Mouse (Mus musculus) MEL (cell line): ENCODE data around the gene Tcap. TPM values are rescaled to one million over a fixed set of nuclear protein-coding genes. Genes with fewer than 3 reads are reported as not detected.

Experiments
- DNase-seq: peaks from one replicate; pipeline ENCODE4 v3.0.0; 2011; ENCODE audit warnings: low read depth, low spot score
- H3K27ac ChIP-seq: 2 replicates; pipeline ENCODE4 v1.5.1; 2012; ENCODE audit warnings: low read depth, mild to moderate bottlenecking, control low read depth, low read length, moderate library complexity; ENCODE audit not compliant: control insufficient read depth
- H3K27me3 ChIP-seq, 2 experiments: fragments of 150-350 bp in 1 of 2; sonication (generic) in 1 of 2; 2 replicates each; pipeline ENCODE4 v1.6.1; 2012; ENCODE audit warnings: low read length in 2 of 2, mild to moderate bottlenecking in 2 of 2, improper control_type of control experiment in 1 of 2, moderate library complexity in 1 of 2; ENCODE audit not compliant: insufficient read depth in 2 of 2, control insufficient read depth in 1 of 2
- H3K36me3 ChIP-seq, 2 experiments: 2 replicates each; pipeline ENCODE4 v1.6.1; 2012 to 2014; ENCODE audit warnings: low read length in 2 of 2, improper control_type of control experiment in 1 of 2, inconsistent platforms in 1 of 2, mild to moderate bottlenecking in 1 of 2; ENCODE audit not compliant: insufficient read depth in 2 of 2, control insufficient read depth in 1 of 2
- H3K4me1 ChIP-seq, 2 experiments: fragments of 150-350 bp in 1 of 2; sonication (generic) in 1 of 2; 2 replicates each; pipeline ENCODE4 v1.6.1; 2012; ENCODE audit warnings: low read length in 2 of 2, improper control_type of control experiment in 1 of 2, mild to moderate bottlenecking in 1 of 2; ENCODE audit not compliant: insufficient read depth in 2 of 2, control insufficient read depth in 1 of 2
- H3K4me3 ChIP-seq, 2 experiments: fragments of 150-350 bp in 1 of 2; sonication (generic) in 1 of 2; 2 replicates each; pipeline ENCODE4 v1.5.1; 2012; ENCODE audit warnings: low read depth in 2 of 2, low read length in 2 of 2, mild to moderate bottlenecking in 2 of 2, moderate library complexity in 2 of 2, control low read depth in 1 of 2, improper control_type of control experiment in 1 of 2; ENCODE audit not compliant: control insufficient read depth in 1 of 2, insufficient read depth in 1 of 2
- H3K79me2 ChIP-seq: 2 replicates; pipeline ENCODE4 v1.6.1; 2012; ENCODE audit warnings: mild to moderate bottlenecking, low read length, moderate library complexity; ENCODE audit not compliant: control insufficient read depth, poor library complexity, insufficient read depth
- H3K9ac ChIP-seq: 2 replicates; pipeline ENCODE4 v1.6.1; 2012; ENCODE audit warnings: low read depth, mild to moderate bottlenecking, control low read depth, low read length, moderate library complexity; ENCODE audit not compliant: control insufficient read depth, poor library complexity, severe bottlenecking
- H3K9me3 ChIP-seq: fragments of 150-350 bp; sonication (generic); replicated peaks from 2 replicates; pipeline ENCODE4 v1.6.1; 2012; ENCODE audit warnings: mild to moderate bottlenecking, low read length, improper control_type of control experiment, moderate library complexity; ENCODE audit not compliant: insufficient read depth
- CHD1 ChIP-seq: IDR thresholded peaks from 2 replicates; pipeline ENCODE4 v1.6.1; 2012; ENCODE audit warnings: low read depth, mild to moderate bottlenecking, inconsistent platforms, low read length, improper control_type of control experiment
- E2F4 ChIP-seq: IDR thresholded peaks from 2 replicates; pipeline ENCODE4 v1.6.1; 2011; ENCODE audit warnings: low read depth, low read length, improper control_type of control experiment, borderline replicate concordance
- EP300 ChIP-seq, 2 experiments: IDR thresholded peaks; 2 replicates each; pipeline ENCODE4 v1.6.1; 2011; ENCODE audit warnings: improper control_type of control experiment in 2 of 2, low read length in 2 of 2, low read depth in 1 of 2, mild to moderate bottlenecking in 1 of 2
- ETS1 ChIP-seq: IDR thresholded peaks from 2 replicates; pipeline ENCODE4 v1.6.1; 2012; ENCODE audit warnings: low read depth, mild to moderate bottlenecking, inconsistent platforms, low read length, improper control_type of control experiment, moderate library complexity
- GABPA ChIP-seq: IDR thresholded peaks from 2 replicates; pipeline ENCODE4 v1.6.1; 2012; ENCODE audit warnings: low read depth, mild to moderate bottlenecking, inconsistent platforms, low read length, improper control_type of control experiment, moderate library complexity
- GATA1 ChIP-seq: IDR thresholded peaks from 2 replicates; pipeline ENCODE4 v1.6.1; 2011; ENCODE audit warnings: low read depth, low read length, improper control_type of control experiment
- HCFC1 ChIP-seq: IDR thresholded peaks from 2 replicates; pipeline ENCODE4 v1.6.1; 2012; ENCODE audit warnings: low read depth, mild to moderate bottlenecking, inconsistent platforms, low read length, improper control_type of control experiment, moderate library complexity
- JUND ChIP-seq: IDR thresholded peaks from 2 replicates; pipeline ENCODE4 v1.6.1; 2011; ENCODE audit warnings: low read depth, mild to moderate bottlenecking, improper control_type of control experiment, low read length
- KAT2A ChIP-seq: conservative IDR thresholded peaks from 2 replicates; pipeline ENCODE4 v1.6.1; 2012; ENCODE audit warnings: low read depth, low read length, improper control_type of control experiment, inconsistent platforms
- MAFK ChIP-seq: IDR thresholded peaks from 2 replicates; pipeline ENCODE4 v1.6.1; 2011; ENCODE audit warnings: low read depth, mild to moderate bottlenecking, low read length, improper control_type of control experiment, borderline replicate concordance
- MEF2A ChIP-seq: IDR thresholded peaks from 2 replicates; pipeline ENCODE4 v1.6.1; 2014; ENCODE audit warnings: low read depth, mild to moderate bottlenecking, inconsistent platforms, low read length, improper control_type of control experiment; ENCODE audit not compliant: poor library complexity, insufficient replicate concordance, severe bottlenecking; ENCODE audit errors: extremely low read depth
- NELFE ChIP-seq: IDR thresholded peaks from 2 replicates; pipeline ENCODE4 v1.6.1; 2011; ENCODE audit warnings: low read depth, low read length, improper control_type of control experiment
- NRF1 ChIP-seq: IDR thresholded peaks from 2 replicates; pipeline ENCODE4 v1.6.1; 2014; ENCODE audit warnings: low read depth, mild to moderate bottlenecking, inconsistent platforms, low read length, improper control_type of control experiment, moderate library complexity; ENCODE audit not compliant: poor library complexity, insufficient read depth, severe bottlenecking
- RAD21 ChIP-seq: IDR thresholded peaks from 2 replicates; pipeline ENCODE4 v1.6.1; 2011; ENCODE audit warnings: mild to moderate bottlenecking, low read depth, low read length, improper control_type of control experiment
- SIN3A ChIP-seq: IDR thresholded peaks from 2 replicates; pipeline ENCODE4 v1.6.1; 2012; ENCODE audit warnings: low read length, improper control_type of control experiment, inconsistent platforms
- SMC3 ChIP-seq: IDR thresholded peaks from 2 replicates; pipeline ENCODE4 v1.6.1; 2011; ENCODE audit warnings: low read depth, low read length, improper control_type of control experiment
- TCF12 ChIP-seq: IDR thresholded peaks from 2 replicates; pipeline ENCODE4 v1.6.1; 2014; ENCODE audit warnings: low read depth, mild to moderate bottlenecking, inconsistent platforms, low read length, improper control_type of control experiment, moderate library complexity
- USF2 ChIP-seq, 2 experiments: IDR thresholded peaks; 2 replicates each; pipeline ENCODE4 v1.6.1; 2011 to 2012; ENCODE audit warnings: improper control_type of control experiment in 2 of 2, low read length in 2 of 2, borderline replicate concordance in 1 of 2, inconsistent platforms in 1 of 2, low read depth in 1 of 2, mild to moderate bottlenecking in 1 of 2; ENCODE audit not compliant: insufficient read depth in 1 of 2
- ZNF384 ChIP-seq: IDR thresholded peaks from 2 replicates; pipeline ENCODE4 v1.6.1; 2012; ENCODE audit warnings: low read depth, mild to moderate bottlenecking, inconsistent platforms, low read length, improper control_type of control experiment
- polyA plus RNA-seq, 2 experiments: library from polyadenylated mRNA; stranded (reverse) in 1 of 2; unstranded in 1 of 2; fragments of >175 nt in 1 of 2; fragments of >200 nt in 1 of 2; gene quantifications; 2 replicates each; pipeline versions ENCODE4 v1.2.1 to v1.2.4; 2012; ENCODE audit warnings: low replicate concordance in 2 of 2, low read depth in 1 of 2; ENCODE audit not compliant: insufficient read length in 2 of 2, insufficient read depth in 1 of 2, missing spikeins in 1 of 2
- total RNA-seq: library from RNA; depleted of rRNA; stranded (reverse); fragments of 300-350 nt; gene quantifications from 2 replicates; pipeline ENCODE4 v1.2.3, GENCODE M21; 2012

Tcap gene
- total and polyA plus RNA-seq, 3 experiments, result 0.07 TPM; not detected in 2

DNA sequence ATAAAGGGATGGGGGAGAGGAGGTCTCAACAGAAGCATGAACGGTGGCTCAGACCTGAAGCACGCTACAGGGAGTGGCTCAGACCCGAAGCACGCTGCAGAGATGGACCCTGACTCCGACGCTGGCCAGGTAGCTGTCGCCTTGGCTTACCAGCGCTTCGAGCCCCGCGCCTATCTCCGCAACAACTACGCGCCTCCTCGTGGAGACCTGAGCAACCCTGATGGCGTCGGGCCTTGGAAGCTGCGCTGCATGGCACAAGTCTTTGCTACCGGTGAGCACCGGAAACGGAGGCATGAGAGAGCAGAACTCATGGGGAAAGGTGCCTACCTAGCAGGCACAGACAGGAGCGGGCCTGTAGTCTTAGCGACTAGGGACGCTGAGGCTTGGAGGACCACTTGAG lies 3.0 kb downstream of the Tcap start:
- Histone ChIP-seq H3K27me3 (no peaks in the 10 kb centered on the region), H3K9me3 (no peaks in the 10 kb centered on the region), H3K27ac (no peak overlapping the region), H3K4me3 (no peak overlapping the region), H3K9ac (no peak overlapping the region), H3K36me3 (no peaks in the 10 kb centered on the region), H3K79me2 (no peaks in the 10 kb centered on the region)
- no peak for DNase-seq
- TF ChIP-seq CHD1 (no peak), NRF1 (no peak), MAFK (no peak), KAT2A (no peak), SIN3A (no peak), GABPA (no peak)
- TF ChIP-seq, all 39 proteins: peak for 0
- peaks cover 0 to 8% of the 10 kb centered on the region in 2 experiments; a peak in 2 of 4 replicates for H3K4me1 ChIP-seq

DNA sequence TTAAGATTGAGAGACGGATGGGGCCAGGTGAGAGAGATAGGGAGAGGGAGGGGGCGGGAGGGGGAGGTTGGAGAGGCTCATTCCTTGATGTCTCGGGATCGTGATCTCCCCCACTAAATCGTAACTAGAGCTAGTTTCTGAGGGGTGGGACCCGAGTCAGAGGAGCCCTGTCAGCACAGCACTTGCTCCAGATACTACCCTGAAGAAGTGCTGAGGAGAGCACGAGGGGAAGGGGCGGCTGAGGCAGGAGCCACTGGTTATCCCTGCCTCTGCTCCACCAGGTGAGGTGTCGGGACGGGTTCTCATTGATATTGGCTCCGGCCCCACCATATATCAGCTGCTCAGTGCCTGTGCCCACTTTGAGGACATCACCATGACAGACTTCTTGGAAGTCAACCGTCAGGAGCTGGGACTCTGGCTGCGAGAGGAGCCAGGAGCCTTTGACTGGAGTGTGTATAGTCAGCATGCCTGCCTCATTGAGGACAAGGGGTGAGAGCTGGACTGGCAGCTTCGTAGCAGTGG lies 3.5 kb downstream of the Tcap start:
- Histone ChIP-seq H3K4me3 (no peak overlapping the region), H3K27ac (no peak overlapping the region), H3K4me1 (peaks cover 0 to 14% of the 10 kb centered on the region in 2 experiments; a peak in 2 of 4 replicates), H3K79me2 (no peaks in the 10 kb centered on the region), H3K9ac (no peak overlapping the region), H3K36me3 (no peaks in the 10 kb centered on the region; a peak in 1 of 4 replicates), H3K9me3 (no peaks in the 10 kb centered on the region), H3K27me3 (no peaks in the 10 kb centered on the region)
- TF ChIP-seq ZNF384 (no peak), JUND (no peak), E2F4 (no peak), SIN3A (no peak), MEF2A (no peak), GATA1 (no peak), HCFC1 (no peak), RAD21 (no peak), EP300 (IDR thresholded peaks at IDR 0.05; ENCODE audit: low read depth in 1 of 2, low read length in 2 of 2) (no peak), SMC3 (no peak), NELFE (no peak), USF2 (IDR thresholded peaks at IDR 0.05; ENCODE audit: borderline replicate concordance in 1 of 2, insufficient read depth in 1 of 2, low read depth in 1 of 2, low read length in 2 of 2) (no peak), CHD1 (no peak), TCF12 (no peak), NRF1 (no peak), ETS1 (no peak)
- no peak for DNase-seq
